Mouse (Mus musculus) olfactory bulb, adult 2 months (tissue): ENCODE data around the gene Rab6b.

Source experiments
- CTCF ChIP-seq: fragments of 200-500 bp; IDR thresholded peaks from 2 replicates; pipeline ENCODE4 v1.5.1; 2012; ENCODE audit warnings: low read depth, mild to moderate bottlenecking, low read length, moderate library complexity; ENCODE audit not compliant: insufficient read depth
- POLR2A ChIP-seq: fragments of 200-500 bp; IDR thresholded peaks from 2 replicates; pipeline ENCODE4 v1.6.1; 2012; ENCODE audit warnings: mild to moderate bottlenecking, low read depth, low read length, moderate library complexity; ENCODE audit not compliant: insufficient read depth

DNA sequence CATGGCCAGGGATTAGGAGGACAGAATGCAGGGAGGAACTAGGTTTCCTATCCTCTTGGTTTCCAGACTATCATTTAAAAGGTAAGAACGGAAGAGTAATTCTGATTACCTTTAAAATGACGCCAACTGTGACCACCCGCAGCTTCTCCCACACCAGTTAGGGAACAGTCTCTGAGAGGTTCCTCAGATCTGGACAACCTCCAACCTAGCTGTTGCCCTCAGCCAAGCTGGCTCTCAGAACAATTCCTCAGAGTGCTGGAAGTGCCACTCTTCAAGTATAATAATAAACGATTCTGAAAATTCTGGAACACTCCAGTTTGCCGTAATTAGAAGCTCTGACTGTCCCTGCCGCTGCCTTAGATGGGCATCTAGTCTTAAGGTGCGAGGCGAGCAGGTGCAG is 74.4 kb downstream of the Rab6b start:
- no peak for TF ChIP-seq POLR2A
- no peak for TF ChIP-seq CTCF
